Mouse (Mus musculus) testis, adult 2 months (tissue): ENCODE data around the gene Srsf4. TPM values are rescaled to one million over a fixed set of nuclear protein-coding genes. Genes with fewer than 3 reads are reported as not detected.

Source experiments
- H3K27ac ChIP-seq: fragments of 200-500 bp; 2 replicates; pipeline ENCODE4 v1.5.1; 2012; ENCODE audit warnings: low read depth, low read length; ENCODE audit not compliant: control insufficient read depth, insufficient read depth
- H3K27me3 ChIP-seq: fragments of 200-500 bp; 2 replicates; pipeline ENCODE4 v1.6.1; 2012; ENCODE audit warnings: mild to moderate bottlenecking, low read length, moderate library complexity; ENCODE audit not compliant: control insufficient read depth, insufficient read depth
- H3K36me3 ChIP-seq: fragments of 200-500 bp; 2 replicates; pipeline ENCODE4 v1.6.1; 2012; ENCODE audit warnings: mild to moderate bottlenecking, low read length; ENCODE audit not compliant: control insufficient read depth, insufficient read depth
- H3K4me1 ChIP-seq: fragments of 200-500 bp; 2 replicates; pipeline ENCODE4 v1.6.1; 2012; ENCODE audit warnings: low read length; ENCODE audit not compliant: control insufficient read depth, insufficient read depth
- H3K4me3 ChIP-seq: fragments of 200-500 bp; 2 replicates; pipeline ENCODE4 v1.5.1; 2012; ENCODE audit warnings: low read depth, mild to moderate bottlenecking, low read length, moderate library complexity, mixed read lengths; ENCODE audit not compliant: control insufficient read depth
- CTCF ChIP-seq: fragments of 200-500 bp; IDR thresholded peaks from 2 replicates; pipeline ENCODE4 v1.5.1; 2012; ENCODE audit warnings: low read depth, mild to moderate bottlenecking, inconsistent platforms, low read length, moderate library complexity; ENCODE audit not compliant: control insufficient read depth, insufficient read depth, insufficient replicate concordance
- POLR2A ChIP-seq: fragments of 200-500 bp; IDR thresholded peaks from 2 replicates; pipeline ENCODE4 v1.6.1; 2012; ENCODE audit warnings: low read depth, mild to moderate bottlenecking, inconsistent platforms, low read length, moderate library complexity; ENCODE audit not compliant: control insufficient read depth
- polyA plus RNA-seq: library from polyadenylated mRNA; depleted of rRNA; stranded (reverse); fragments of >200 nt; gene quantifications from 2 replicates; pipeline ENCODE4 v1.2.3, GENCODE M21; 2012

Srsf4 gene
- polyA plus RNA-seq, 1 experiment, result 44.1 TPM

- H3K4me3 ChIP-seq, result peak overlapping the region; percentile 71
- no peaks in the 10 kb centered on the region for H3K27me3 ChIP-seq
- TF ChIP-seq CTCF (no peak), POLR2A (peak; percentile 13; the same call in 1 of the 2 replicates)
- H3K4me1 ChIP-seq, result peaks cover 42% of the 10 kb centered on the region
- H3K27ac ChIP-seq, result peak overlapping the region; percentile 10
- no peaks in the 10 kb centered on the region for H3K36me3 ChIP-seq
Observed at GRCm38 (mm10) chr4:131920595-131921351, 47.4 kb downstream of the Srsf4 start.

GRCm38 (mm10) chr4:131921461-131922346, 48.3 kb downstream of the Srsf4 start, which contains the start of gene Tmem200b:
TSS of gene Tmem200b (plus strand) at chr4:131921771.
- peak within 1 kb of the TSS; percentile 56 for H3K27ac ChIP-seq
- peak within 1 kb of the TSS; percentile 86 for H3K4me3 ChIP-seq
- TF ChIP-seq POLR2A, result no peak
- TF ChIP-seq CTCF, result no peak
- H3K4me1 ChIP-seq, result peaks cover 32% of the 10 kb centered on the region
- H3K27me3 ChIP-seq, result no peaks in the 10 kb centered on the region
- H3K36me3 ChIP-seq, result no peaks in the 10 kb centered on the region

- Histone ChIP-seq H3K4me1 (peaks cover 29% of the 10 kb centered on the region), H3K36me3 (no peaks in the 10 kb centered on the region), H3K27me3 (no peaks in the 10 kb centered on the region), H3K4me3 (peak overlapping the region; percentile 86), H3K27ac (peak overlapping the region; percentile 56)
- no peak for TF ChIP-seq CTCF
- TF ChIP-seq POLR2A, result no peak
Observed at GRCm38 (mm10) chr4:131922404-131922803, 49.0 kb downstream of the Srsf4 start.

GRCm38 (mm10) chr4:131924096-131924810, 50.8 kb downstream of the Srsf4 start:
- no peaks in the 10 kb centered on the region for H3K36me3 ChIP-seq
- no peak overlapping the region; the same call in 1 of the 2 replicates for H3K4me3 ChIP-seq
- no peaks in the 10 kb centered on the region for H3K27me3 ChIP-seq
- H3K4me1 ChIP-seq, result peaks cover 29% of the 10 kb centered on the region
- TF ChIP-seq CTCF, result no peak
- TF ChIP-seq POLR2A, result no peak
- no peak overlapping the region for H3K27ac ChIP-seq

- H3K4me1 ChIP-seq, result peaks cover 1% of the 10 kb centered on the region
- no peak overlapping the region for H3K4me3 ChIP-seq
- TF ChIP-seq POLR2A (no peak), CTCF (no peak)
- H3K36me3 ChIP-seq, result no peaks in the 10 kb centered on the region
- H3K27ac ChIP-seq, result peak overlapping the region; percentile 54
- no peaks in the 10 kb centered on the region for H3K27me3 ChIP-seq
Observed at GRCm38 (mm10) chr4:131929146-131929545, 55.7 kb downstream of the Srsf4 start.

GRCm38 (mm10) chr4:131939459-131939858, 66.0 kb downstream of the Srsf4 start:
- Histone ChIP-seq H3K36me3 (no peaks in the 10 kb centered on the region), H3K27me3 (no peaks in the 10 kb centered on the region), H3K4me1 (no peaks in the 10 kb centered on the region), H3K27ac (no peak overlapping the region; the same call in 1 of the 2 replicates), H3K4me3 (no peak overlapping the region)
- TF ChIP-seq CTCF (no peak), POLR2A (no peak)
